Mouse (Mus musculus) heart, adult 2 months (tissue): ENCODE measurements around the gene Acsf2.

Source experiments
- CTCF ChIP-seq: fragments of 200-600 bp; IDR thresholded peaks from 2 replicates; pipeline ENCODE4 v1.8.1; 2022; ENCODE audit warnings: antibody characterized with exemption, mild to moderate bottlenecking, moderate library complexity
- EP300 ChIP-seq: fragments of 200-500 bp; IDR thresholded peaks from 2 replicates; pipeline ENCODE4 v1.6.1; 2011; ENCODE audit warnings: low read depth, low read length, control low read depth; ENCODE audit not compliant: insufficient read depth

DNA sequence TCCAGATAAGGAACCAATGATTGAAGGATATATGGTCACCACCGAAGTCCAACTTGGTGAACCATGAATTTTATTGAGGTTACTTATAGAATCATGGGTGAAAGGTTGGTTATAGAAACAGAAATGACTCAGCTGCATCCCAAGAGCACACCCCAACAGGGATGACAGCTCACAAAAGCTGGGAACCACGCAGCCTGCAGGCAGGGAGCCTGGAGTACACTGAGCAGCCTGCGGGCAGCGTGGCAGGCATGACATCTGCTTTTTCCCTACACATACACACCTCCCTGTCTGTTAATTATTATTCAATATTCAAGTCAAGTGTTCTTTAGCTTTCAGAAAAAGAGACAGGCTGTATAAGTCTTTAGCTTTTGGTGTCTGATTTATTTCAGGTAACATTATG lies 12.9 kb upstream of the Acsf2 start:
- TF ChIP-seq CTCF (no peak), EP300 (no peak)
